Mouse (Mus musculus): Measurements from ENCODE around the gene Foxa2.

Foxa2 gene

DNA sequence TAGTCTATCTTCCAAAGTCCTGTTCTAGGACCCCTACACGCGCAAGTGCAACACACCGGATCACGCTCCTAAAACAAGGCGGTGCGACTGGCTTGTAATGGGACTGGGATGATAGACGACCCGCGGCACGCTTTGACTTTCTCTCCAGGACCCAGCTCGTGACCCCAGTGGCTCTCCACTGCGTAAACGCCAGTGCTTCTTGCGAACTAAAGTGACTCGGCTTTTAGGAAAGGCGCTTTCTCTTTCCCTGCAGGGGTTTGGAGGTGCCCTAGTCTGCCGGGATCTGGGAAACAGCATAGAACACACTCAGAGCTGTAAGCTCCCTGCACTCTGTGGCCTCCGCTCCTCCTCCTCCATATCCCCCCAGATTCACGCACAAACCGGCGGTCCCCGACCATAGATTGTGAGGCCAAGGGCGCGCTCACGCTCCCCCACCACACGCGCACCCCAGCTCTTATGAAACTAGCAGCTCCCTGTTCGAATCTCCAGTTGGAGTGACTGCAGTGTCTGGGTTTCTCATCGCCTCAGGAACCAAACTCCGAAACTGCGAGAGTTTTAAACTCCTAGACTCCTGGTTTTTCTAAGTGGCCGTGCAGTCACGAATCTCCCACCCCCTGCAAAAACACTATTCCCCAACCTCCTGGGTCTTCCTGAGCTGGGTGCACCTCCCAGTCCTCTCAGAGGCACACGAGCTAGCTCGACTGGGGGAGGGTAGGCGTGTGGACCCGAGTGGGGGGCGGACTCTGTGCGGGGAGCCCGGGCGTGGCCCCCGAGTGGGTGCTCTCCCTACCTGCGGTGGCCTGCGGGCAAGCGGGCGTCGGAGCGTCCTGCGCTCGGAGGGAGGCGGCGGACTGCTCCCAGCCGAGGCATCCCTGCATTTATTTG is 7.2 kb downstream of the Foxa2 start:
- DNase-seq (ENCODE audit: low spot score), result no peak

DNA sequence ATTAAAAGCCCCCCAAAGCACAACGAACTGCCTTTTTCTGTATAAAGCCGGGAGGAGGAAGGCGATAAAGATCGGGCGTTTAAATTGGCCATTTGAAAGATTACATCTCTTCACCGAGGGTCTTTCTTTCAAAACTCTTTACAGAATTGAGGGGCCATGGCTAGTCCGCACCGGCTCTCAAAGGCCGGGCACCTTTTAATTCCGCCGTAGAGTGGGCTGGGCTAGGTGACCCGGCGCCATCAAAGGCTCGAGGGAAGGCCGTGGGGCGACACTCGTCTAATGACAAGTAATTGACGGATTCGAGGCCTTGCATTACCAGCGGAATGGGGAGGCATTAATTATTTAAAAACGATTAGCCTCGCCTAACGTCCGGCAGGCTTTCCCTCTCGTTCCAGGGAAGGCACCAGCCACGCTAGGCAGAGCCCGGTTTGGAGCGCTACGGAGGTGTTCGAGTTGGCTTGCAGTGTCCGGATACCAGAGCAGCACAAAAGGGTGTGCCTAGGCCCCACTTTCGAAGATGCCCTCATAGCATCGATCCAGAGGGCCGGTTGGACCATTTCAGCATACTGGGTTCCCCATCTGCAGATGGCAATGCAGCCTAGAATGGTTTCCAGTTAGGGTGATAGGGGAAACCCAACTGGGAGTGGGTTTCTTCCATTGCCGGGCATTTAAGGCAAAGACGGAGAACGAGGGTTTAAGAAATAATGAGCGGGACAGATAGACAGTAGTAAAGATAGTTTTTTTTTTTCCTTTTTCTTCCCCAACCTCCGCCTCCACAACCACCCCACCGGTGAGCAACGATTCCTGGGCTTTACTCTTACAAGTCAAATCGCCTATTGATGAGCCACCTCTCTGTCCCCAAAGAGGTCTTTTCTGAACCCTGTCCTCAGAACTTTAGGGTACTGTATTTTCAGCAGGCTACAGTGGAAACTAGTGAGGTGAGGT is 8.1 kb downstream of the Foxa2 start:
- no peak for DNase-seq (ENCODE audit: low spot score)

DNA sequence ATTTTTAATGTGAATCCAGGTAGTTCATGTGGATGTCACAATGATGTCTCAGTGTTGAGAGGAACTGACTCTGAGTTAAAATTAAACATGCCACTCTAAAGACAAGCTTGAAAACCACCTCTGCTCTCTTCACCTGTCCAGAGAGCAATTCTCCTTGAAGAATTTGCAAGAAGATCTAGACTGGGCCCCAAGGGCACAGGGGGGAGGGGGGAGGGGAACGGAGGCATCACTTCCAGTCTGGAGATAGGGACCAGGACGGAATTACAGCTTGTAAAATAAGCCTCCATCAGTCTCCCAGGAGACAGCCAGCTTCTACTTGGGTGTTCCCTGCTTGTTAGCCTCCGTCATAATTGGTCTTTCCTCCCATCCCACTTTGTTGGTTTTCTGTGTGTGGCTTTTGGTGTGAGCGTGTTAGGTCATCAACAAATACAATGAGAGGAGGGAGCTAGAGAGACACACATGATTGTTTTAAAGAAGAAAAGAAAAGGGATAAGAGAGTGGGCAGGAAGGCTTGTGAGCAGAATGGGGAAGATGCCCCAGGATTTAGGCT is 10.1 kb downstream of the Foxa2 start:
- DNase-seq (ENCODE audit: low spot score), result no peak

DNA sequence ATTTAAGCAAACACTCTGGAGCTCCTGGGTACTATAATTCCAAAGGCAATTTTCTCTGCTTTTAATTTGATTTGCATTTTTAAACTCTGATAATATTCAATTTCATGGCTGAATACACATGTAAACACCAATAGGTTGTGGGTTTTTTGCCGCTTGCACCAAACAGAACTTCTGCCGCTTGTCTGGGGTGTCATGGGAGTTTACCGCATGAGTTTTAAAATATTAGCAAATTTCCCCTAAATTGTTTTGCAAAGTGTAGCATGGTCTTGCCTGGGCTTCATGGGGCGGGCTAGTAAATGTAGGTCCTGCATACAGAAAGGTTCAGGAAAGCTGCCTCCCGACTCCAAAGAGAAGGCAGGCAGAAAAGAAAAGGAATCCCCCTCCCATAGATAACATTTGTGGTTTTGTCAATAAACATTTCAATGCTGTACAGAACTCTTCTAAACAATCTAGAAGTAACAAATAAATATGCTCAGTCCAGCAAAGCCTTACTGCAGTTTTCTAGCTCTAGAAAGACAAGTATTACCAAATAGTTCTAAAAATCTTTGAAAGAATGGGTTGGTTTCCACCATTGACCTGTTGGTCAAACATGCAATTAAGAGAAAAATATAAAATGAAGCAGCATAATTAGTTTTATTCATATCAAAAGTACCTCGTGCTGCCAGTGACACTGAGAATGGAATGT is 15.6 kb downstream of the Foxa2 start:
- no peak for DNase-seq (ENCODE audit: low spot score)

DNA sequence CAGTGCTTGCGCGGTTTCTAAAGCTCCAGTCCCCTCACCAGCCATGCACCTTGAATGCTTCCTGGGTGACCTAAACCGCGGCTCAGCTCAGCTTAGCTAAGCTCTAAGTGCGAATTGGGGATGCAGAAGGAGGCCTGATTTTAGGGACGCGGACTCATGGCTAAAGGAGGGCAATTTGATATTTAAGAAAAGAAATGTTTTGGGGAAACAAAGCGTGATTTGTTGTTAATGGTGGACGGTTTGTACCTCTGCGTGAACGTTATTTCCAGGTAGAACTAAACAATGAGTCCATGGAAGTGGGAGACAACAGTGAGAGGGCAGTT is 16.2 kb downstream of the Foxa2 start:
- no peak for DNase-seq (ENCODE audit: low spot score)

DNA sequence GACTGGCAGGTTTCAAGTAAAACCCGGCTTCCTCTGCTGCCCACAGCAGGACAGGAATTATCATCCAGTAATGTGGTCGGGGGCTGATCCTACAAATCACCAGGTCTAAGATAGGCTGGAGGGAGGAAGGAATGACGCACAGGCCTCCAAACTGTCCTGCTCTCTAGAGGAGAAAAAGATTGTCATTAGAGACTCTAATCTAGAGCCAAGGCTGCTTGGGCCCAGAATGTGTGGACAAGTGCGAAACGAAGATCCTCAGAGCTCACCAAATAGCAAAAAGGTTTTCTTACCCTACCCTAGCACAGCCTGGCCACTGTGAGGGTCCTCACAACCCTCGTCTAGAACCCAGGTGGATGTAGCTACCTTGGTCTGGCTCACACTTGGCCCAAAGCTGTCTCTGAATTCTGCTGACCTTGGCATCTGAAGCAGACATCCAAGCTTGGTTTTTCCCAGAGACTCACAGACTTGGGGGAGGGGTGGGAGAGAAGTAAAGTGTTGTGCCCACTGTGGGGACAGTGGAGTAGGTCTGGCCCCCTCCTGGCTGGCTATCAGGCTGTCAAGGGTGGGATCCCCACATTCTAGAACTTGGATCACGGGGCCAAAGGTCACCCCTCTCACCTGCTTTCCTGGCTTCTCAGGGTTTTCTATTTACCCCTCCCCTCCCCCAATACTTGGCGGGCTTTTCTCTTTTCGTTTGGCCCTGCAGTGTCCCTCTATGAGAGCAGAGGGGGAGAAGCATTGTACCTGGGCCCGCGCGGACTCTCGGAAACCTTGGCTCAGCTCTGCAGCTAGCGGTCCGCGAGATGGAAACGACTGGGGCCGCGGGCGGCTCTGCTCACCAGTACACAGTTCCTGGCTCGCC is 16.8 kb downstream of the Foxa2 start:
- DNase-seq (ENCODE audit: low spot score), result no peak

DNA sequence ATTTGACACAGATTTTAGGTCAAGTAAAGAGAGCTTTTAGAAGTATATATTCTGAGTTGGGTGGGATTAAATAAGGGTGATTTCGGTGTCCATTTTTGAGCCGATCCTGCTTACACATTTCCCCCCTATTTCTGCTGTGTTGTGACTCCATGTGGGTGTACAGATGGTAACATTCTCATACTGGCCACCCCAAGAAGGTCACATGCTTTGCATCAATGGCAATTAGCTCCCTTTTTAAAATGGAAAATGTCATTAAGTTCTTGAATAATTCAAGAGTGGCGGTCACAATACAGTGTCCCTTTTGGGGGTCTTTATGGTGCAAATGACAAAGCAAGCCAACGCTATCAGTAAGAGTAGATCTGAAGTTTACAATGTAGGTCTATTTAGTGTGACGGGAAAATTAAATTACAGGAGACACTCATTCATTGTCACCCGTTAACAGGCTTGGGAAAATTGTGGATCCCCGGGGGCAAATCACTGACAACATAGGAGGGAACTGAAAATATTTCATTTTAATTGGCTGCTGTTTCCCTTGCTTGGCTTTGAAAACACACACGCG is 17.6 kb downstream of the Foxa2 start:
- DNase-seq (ENCODE audit: low spot score), result no peak

DNA sequence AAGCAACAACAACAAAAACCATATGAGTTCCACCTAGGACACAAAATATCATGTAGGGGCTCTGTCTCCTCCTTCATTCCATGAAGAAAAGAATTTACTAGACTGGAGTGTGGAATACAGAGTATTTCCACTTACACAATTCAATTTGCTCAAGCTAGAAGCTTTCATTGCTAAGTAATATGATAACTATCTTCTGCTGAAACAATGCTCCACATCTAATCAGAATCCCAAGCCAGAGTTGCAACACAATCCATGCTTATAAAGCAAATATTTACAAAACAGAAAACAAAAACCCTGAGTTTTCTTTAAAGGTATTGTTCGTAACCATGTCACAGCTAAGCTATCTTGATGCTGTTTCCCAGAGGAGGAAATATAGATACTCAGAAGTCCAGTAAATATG is 20.4 kb downstream of the Foxa2 start:
- no peak for DNase-seq (ENCODE audit: low spot score)

DNA sequence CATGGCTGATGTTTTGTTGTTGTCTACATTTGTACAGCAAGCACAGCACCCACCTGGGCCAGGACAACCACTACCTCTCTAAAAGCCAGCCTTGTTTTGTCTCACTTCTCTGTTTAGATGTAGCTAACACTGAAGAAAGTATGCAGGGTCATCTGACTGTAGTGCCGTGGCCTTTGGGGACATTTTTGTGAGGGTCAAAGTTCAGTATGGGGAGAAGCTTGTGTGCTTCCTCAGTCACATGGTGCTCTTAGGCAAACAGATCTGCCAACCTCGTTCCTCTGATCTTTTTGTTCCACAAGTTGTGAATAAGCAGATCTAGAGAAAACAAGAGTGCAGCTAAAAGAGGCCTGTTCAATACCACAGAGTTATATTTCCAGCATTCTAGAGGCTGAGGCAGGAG is 21.3 kb downstream of the Foxa2 start:
- DNase-seq (ENCODE audit: low spot score), result no peak

DNA sequence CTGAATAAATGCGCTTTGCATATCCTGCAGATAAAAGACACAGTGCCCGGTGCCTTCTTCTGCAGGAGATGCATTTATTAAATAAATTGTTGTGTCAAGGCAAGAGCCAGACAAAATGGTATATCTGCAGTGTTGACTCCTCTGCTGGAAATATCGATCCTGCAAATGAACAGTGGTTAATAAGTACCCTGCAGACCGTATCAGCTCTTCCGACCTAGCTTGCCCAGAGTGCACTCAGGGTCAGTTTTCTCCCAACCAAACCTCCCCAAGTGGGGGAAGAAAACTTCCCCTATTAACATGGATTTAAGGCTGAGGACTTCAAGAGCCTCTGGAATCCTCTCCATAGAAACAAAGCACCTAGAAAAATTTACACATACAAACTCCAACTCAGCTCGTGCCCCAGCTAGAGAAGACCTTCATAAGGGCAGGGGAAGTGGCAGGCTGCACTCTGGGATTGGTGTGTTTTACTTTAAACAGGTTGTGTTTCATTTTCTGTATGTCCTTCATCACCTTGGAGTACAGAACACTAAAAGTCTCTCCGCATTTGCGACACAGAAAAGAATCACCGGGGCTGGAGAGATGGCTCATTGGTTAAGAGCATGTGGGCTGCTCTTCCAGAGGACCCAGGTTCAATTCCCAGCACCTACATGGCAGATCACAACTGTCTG is 22.4 kb downstream of the Foxa2 start:
- DNase-seq (ENCODE audit: low spot score), result no peak

DNA sequence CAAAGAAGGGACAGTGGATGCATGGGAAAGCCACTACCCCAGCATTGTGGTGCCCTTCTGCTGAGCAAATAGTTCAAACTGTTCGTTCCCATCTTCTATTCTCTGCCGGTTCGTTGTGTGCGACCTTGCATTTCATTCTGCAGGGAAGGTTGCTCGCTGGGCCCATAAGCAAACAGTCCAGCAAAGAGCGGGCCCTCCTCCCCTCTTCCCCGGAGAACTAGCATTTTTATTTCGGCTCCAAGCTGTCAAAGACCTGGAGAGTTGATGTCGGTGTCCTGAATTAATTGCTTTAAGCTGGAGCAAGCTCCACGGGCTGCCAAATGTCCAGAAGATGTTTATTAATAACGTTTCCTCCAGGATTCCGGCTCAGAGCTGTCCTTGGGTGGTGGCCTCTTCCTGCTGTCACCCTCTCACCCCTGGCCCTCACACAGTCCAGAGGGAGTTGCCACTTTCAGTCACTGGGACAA is 23.4 kb downstream of the Foxa2 start:
- DNase-seq (ENCODE audit: low spot score), result no peak

DNA sequence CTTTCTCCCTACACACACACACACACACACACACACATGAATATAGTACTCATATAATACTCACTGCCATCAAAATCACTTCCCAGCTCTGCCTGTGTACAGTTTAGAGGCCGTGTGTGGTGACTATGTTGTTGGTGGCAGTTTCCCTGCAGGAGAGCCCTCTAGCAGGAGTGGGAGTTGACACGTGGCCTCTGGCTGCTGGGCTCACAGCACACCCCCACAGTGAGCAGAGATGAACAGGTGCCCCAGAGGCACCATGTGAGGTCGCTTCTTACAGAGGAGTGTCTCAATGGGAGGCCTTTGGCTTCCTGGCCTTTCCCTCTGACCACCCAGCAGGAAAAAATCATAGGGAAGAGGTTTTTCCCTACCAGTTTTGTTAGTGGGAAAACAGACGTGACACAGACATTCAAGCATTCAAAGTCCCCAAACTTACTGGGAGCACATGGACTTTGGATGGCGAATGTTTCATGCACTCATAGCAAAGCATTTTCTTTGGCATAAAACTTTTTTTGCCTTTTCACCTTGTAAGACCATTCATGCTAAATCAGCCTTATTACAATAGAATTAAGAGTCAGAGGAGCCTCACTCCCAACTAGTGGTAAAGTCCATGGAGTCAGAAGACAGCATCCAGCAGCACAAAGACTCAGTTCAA is 24.7 kb downstream of the Foxa2 start:
- DNase-seq (ENCODE audit: low spot score), result no peak

DNA sequence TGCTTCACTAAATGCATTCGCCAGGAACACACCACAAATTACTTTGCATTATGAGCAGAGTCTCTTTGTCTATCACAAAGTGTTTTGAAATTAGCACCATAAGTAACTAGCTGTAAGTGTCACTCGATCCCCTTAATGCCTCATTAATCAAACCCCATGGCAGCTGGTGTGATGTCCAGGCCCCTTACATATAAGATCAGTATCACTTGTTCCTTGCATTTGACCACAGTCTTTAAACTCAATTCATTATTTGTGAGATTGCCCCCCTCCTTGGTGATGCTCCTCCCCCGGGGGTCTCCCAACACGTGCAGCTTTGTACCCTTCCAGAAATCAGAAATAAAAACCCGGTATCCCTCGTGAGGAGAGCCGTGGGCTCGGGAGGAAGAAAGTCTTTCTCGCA is 25.8 kb downstream of the Foxa2 start:
- no peak for DNase-seq (ENCODE audit: low spot score)

DNA sequence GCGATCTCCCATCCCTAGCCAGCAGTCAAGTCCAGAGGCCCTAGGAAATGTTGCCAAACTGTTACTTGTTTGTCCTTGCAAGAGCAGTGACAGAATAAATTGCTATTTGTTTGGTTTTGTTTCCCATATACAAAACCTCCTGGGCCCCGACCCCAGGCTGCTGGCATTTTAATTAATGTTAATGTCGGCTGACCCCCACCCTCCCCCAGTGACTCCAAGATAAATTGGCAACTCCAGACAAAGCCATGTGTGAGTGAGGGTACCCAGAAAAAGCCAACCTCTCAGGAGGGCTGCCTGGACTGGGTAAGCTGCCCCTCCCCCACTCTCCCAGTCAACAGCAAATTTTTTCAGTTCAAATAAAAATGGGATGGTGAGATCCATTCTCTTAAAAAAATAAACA is 26.6 kb downstream of the Foxa2 start:
- no peak for DNase-seq (ENCODE audit: low spot score)

DNA sequence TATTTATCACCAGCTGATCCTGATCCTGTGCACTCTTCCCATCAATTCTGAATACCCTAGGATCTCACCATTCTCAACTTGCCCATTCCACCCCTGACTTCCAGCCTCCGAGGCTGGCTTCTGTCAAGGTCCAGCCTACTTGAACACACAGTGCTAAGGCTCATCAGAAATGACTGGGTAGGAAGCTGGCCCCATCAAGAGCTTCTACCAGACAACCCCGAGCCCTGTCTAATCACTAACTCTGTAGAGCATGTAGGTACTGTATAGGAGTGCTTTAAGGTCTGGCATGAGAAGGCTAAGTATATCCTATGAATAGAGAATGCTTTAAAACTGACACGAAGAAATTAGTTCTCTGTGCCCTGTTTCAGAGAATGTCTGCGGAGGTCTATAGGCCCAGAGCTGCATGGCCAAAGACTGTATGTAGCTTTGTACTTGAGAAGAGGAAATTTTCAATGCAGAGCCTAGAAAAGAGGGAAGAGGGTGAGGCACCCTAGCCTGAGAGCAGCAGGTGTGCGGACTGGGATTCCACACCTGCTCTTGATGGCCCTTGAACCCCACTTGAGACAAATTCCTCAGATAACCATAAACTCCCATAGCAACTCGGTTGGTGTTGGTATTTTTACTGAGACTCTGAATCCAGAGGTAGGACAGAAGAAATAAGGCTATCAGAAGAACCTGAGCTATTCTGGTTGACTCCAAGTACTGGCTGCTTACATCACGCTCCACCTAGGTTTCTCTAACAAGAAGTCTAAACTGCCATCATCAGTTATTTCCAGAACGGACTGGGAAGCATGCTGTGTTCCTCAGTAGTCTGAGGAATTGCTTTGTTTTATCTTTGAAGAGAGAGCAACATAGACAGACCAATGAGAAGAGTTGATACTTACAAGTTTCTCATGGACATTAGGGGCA is 28.7 kb downstream of the Foxa2 start:
- DNase-seq (ENCODE audit: low spot score), result no peak

DNA sequence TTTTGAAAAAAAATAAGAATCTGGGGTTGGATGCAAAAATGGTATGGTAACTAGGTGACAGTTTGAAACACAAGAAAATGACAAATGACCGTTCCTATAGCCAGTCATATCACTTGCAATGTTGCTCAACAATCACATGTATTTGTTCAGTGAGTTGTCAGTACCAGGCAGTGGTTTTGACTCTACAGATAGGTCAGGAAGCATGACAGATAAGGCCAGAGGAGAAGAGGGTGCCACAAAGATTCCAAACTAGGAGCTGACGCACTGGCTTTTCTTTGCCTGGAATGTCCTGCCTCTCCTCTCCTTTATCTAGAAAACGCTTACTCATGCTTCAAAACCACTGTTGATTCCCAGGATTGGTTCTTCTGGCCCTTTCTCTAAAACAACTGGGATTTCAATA is 33.4 kb downstream of the Foxa2 start:
- no peak for DNase-seq (ENCODE audit: low spot score)

DNA sequence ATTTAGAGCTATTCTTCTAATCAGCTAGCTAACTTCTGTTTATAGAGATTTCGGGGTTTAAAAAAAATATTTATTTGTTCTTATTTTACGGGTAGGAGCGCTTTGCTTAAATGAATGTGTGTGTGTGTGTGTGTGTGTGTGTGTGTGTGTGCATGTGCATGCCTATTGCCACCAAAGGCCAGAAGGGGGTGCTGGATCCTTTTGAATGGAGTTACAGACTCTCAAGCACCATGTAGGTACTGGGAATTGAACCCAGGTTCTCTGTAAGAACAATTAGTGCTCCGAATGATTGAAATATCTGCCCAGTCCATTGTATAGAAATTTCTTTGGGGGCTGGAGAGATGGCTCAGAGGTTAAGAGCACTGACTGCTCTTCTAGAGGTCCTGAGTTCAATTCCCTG is 37.7 kb downstream of the Foxa2 start:
- DNase-seq (ENCODE audit: low spot score), result no peak
